Mouse (Mus musculus): ENCODE data around the gene Arl15. TPM values are rescaled to one million over a fixed set of nuclear protein-coding genes. Genes with fewer than 3 reads are reported as not detected.
A peak's percentile ranks its signal among the peaks of the same experiment; 100 is the strongest.

Arl15 gene
- polyA plus RNA-seq, 1 experiment = 1.3 TPM

GRCm38 (mm10) chr13:113864893-113865292 is 70.6 kb downstream of the Arl15 start:
- TF ChIP-seq CTCF (IDR thresholded peaks at IDR 0.05; ENCODE audit: extremely low read depth, insufficient read depth, insufficient read length, insufficient replicate concordance) = peak; percentile 43; the same call in 1 of the 2 replicates
- TF ChIP-seq POLR2A (IDR thresholded peaks at IDR 0.05; ENCODE audit: low read depth, low read length) = no peak
- Histone ChIP-seq H3K27ac (ENCODE audit: insufficient read depth, low read length) (no peak overlapping the region), H3K4me1 (ENCODE audit: control insufficient read depth, insufficient read depth, insufficient read length) (no peaks in the 10 kb centered on the region), H3K36me3 (ENCODE audit: control insufficient read depth, insufficient read depth, low read length) (no peaks in the 10 kb centered on the region), H3K27me3 (ENCODE audit: control insufficient read depth, insufficient read depth, low read length) (no peaks in the 10 kb centered on the region), H3K4me3 (ENCODE audit: extremely low read depth, insufficient read depth, insufficient read length) (no peak overlapping the region)
- peak in 1 of 2 experiments; percentile 32 for DNase-seq (ENCODE audit: low read depth in 1 of 2, low spot score in 2 of 2)
- 77% methylated on average over 1 of the region's 1 CpGs for WGBS

- no peak overlapping the region for H3K27ac ChIP-seq (ENCODE audit: insufficient read depth, low read length)
- 71% methylated on average over 6 of the region's 6 CpGs for WGBS
- DNase-seq (ENCODE audit: low read depth in 1 of 2, low spot score in 2 of 2) = no peak
- no peaks in the 10 kb centered on the region for H3K36me3 ChIP-seq (ENCODE audit: control insufficient read depth, insufficient read depth, low read length)
- H3K27me3 ChIP-seq (ENCODE audit: control insufficient read depth, insufficient read depth, low read length) = no peaks in the 10 kb centered on the region
- TF ChIP-seq CTCF (IDR thresholded peaks at IDR 0.05; ENCODE audit: extremely low read depth, insufficient read depth, insufficient read length, insufficient replicate concordance) (no peak), POLR2A (IDR thresholded peaks at IDR 0.05; ENCODE audit: low read depth, low read length) (no peak)
- H3K4me1 ChIP-seq (ENCODE audit: control insufficient read depth, insufficient read depth, insufficient read length) = no peaks in the 10 kb centered on the region
- no peak overlapping the region for H3K4me3 ChIP-seq (ENCODE audit: extremely low read depth, insufficient read depth, insufficient read length)
Observed at GRCm38 (mm10) chr13:113865378-113865777, 71.1 kb downstream of the Arl15 start.

GRCm38 (mm10) chr13:113865806-113866205 is 71.5 kb downstream of the Arl15 start:
- Histone ChIP-seq H3K27ac (ENCODE audit: insufficient read depth, low read length) (no peak overlapping the region), H3K36me3 (ENCODE audit: control insufficient read depth, insufficient read depth, low read length) (no peaks in the 10 kb centered on the region), H3K4me1 (ENCODE audit: control insufficient read depth, insufficient read depth, insufficient read length) (no peaks in the 10 kb centered on the region), H3K27me3 (ENCODE audit: control insufficient read depth, insufficient read depth, low read length) (no peaks in the 10 kb centered on the region), H3K4me3 (ENCODE audit: extremely low read depth, insufficient read depth, insufficient read length) (no peak overlapping the region)
- TF ChIP-seq POLR2A (IDR thresholded peaks at IDR 0.05; ENCODE audit: low read depth, low read length) (no peak), CTCF (IDR thresholded peaks at IDR 0.05; ENCODE audit: extremely low read depth, insufficient read depth, insufficient read length, insufficient replicate concordance) (peak; percentile 76; the same call in 1 of the 2 replicates)
- peak in 1 of 2 experiments; percentile 37 for DNase-seq (ENCODE audit: low read depth in 1 of 2, low spot score in 2 of 2)
- 36% methylated on average over 7 of the region's 7 CpGs for WGBS

GRCm38 (mm10) chr13:113867736-113868135 is 73.4 kb downstream of the Arl15 start:
- DNase-seq (ENCODE audit: low read depth in 1 of 2, low spot score in 2 of 2) = no peak
- TF ChIP-seq POLR2A (IDR thresholded peaks at IDR 0.05; ENCODE audit: low read depth, low read length) (no peak), CTCF (IDR thresholded peaks at IDR 0.05; ENCODE audit: extremely low read depth, insufficient read depth, insufficient read length, insufficient replicate concordance) (no peak)
- 94% methylated on average over 2 of the region's 2 CpGs for WGBS
- no peak overlapping the region for H3K4me3 ChIP-seq (ENCODE audit: extremely low read depth, insufficient read depth, insufficient read length)
- H3K27me3 ChIP-seq (ENCODE audit: control insufficient read depth, insufficient read depth, low read length) = no peaks in the 10 kb centered on the region
- no peak overlapping the region for H3K27ac ChIP-seq (ENCODE audit: insufficient read depth, low read length)
- H3K4me1 ChIP-seq (ENCODE audit: control insufficient read depth, insufficient read depth, insufficient read length) = no peaks in the 10 kb centered on the region
- no peaks in the 10 kb centered on the region for H3K36me3 ChIP-seq (ENCODE audit: control insufficient read depth, insufficient read depth, low read length)

GRCm38 (mm10) chr13:113869212-113870205 is 75.2 kb downstream of the Arl15 start:
- Histone ChIP-seq H3K27ac (ENCODE audit: insufficient read depth, low read length) (peak overlapping the region; percentile 2; the same call in 1 of the 2 replicates), H3K4me1 (ENCODE audit: control insufficient read depth, insufficient read depth, insufficient read length) (no peaks in the 10 kb centered on the region), H3K27me3 (ENCODE audit: control insufficient read depth, insufficient read depth, low read length) (no peaks in the 10 kb centered on the region), H3K4me3 (ENCODE audit: extremely low read depth, insufficient read depth, insufficient read length) (no peak overlapping the region), H3K36me3 (ENCODE audit: control insufficient read depth, insufficient read depth, low read length) (no peaks in the 10 kb centered on the region)
- no peak for TF ChIP-seq POLR2A (IDR thresholded peaks at IDR 0.05; ENCODE audit: low read depth, low read length)
- peak; percentile 73; the same call in 1 of the 2 replicates for TF ChIP-seq CTCF (IDR thresholded peaks at IDR 0.05; ENCODE audit: extremely low read depth, insufficient read depth, insufficient read length, insufficient replicate concordance)
- DNase-seq (ENCODE audit: low read depth in 1 of 2, low spot score in 2 of 2) = peak; percentile 52 to 63
- 61% methylated on average over 20 of the region's 20 CpGs for WGBS

- WGBS = 8% methylated on average over 15 of the region's 15 CpGs
- H3K27ac ChIP-seq (ENCODE audit: insufficient read depth, low read length) = no peak overlapping the region
- TF ChIP-seq CTCF (IDR thresholded peaks at IDR 0.05; ENCODE audit: extremely low read depth, insufficient read depth, insufficient read length, insufficient replicate concordance) (no peak), POLR2A (IDR thresholded peaks at IDR 0.05; ENCODE audit: low read depth, low read length) (no peak)
- no peaks in the 10 kb centered on the region for H3K36me3 ChIP-seq (ENCODE audit: control insufficient read depth, insufficient read depth, low read length)
- peak; percentile 49 to 76 for DNase-seq (ENCODE audit: low read depth in 1 of 2, low spot score in 2 of 2)
- H3K4me1 ChIP-seq (ENCODE audit: control insufficient read depth, insufficient read depth, insufficient read length) = no peaks in the 10 kb centered on the region
- no peaks in the 10 kb centered on the region for H3K27me3 ChIP-seq (ENCODE audit: control insufficient read depth, insufficient read depth, low read length)
- H3K4me3 ChIP-seq (ENCODE audit: extremely low read depth, insufficient read depth, insufficient read length) = peak overlapping the region; percentile 47
Observed at GRCm38 (mm10) chr13:113870403-113870802, 76.1 kb downstream of the Arl15 start.
